Mouse (Mus musculus) common myeloid progenitor, adult 5-6 weeks (primary cell): ENCODE results near the gene Nfib. TPM values are rescaled to one million over a fixed set of nuclear protein-coding genes. Genes with fewer than 3 reads are reported as not detected.

Experiments
- ATAC-seq: replicated peaks from 2 replicates; pipeline ENCODE4 v1.8.0; 2016; ENCODE audit warnings: low read depth, mild to moderate bottlenecking, moderate TSS enrichment, inconsistent platforms; ENCODE audit not compliant: poor library complexity, severe bottlenecking
- total RNA-seq: library from RNA; stranded (forward); fragments of 200-1000, 187-1606 nt; gene quantifications from 2 replicates; pipeline ENCODE4 v1.2.3, GENCODE M21; 2017

The Nfib gene
- total RNA-seq, 1 experiment from 2014 or later: not detected

- ATAC-seq: no peak
Measured at GRCm38 (mm10) chr4:82444078-82444477, 261.5 kb downstream of the Nfib start.

GRCm38 (mm10) chr4:82443441-82443840 is 262.1 kb downstream of the Nfib start:
- no peak for ATAC-seq

- ATAC-seq: no peak
Measured at GRCm38 (mm10) chr4:82443003-82443402, 262.5 kb downstream of the Nfib start.

GRCm38 (mm10) chr4:82440606-82441005 is 264.9 kb downstream of the Nfib start:
- ATAC-seq: no peak

- ATAC-seq: no peak
Measured at GRCm38 (mm10) chr4:82439813-82440212, 265.7 kb downstream of the Nfib start.

- ATAC-seq: no peak
Measured at GRCm38 (mm10) chr4:82438631-82439030, 266.9 kb downstream of the Nfib start.

GRCm38 (mm10) chr4:82437533-82438318 is 267.8 kb downstream of the Nfib start:
- no peak for ATAC-seq

GRCm38 (mm10) chr4:82436656-82437055 is 268.9 kb downstream of the Nfib start:
- ATAC-seq: no peak

- no peak for ATAC-seq
Measured at GRCm38 (mm10) chr4:82435716-82436115, 269.8 kb downstream of the Nfib start.

GRCm38 (mm10) chr4:82433926-82434705 is 271.4 kb downstream of the Nfib start:
- no peak for ATAC-seq

- ATAC-seq: no peak
Measured at GRCm38 (mm10) chr4:82431831-82432230, 273.7 kb downstream of the Nfib start.

- ATAC-seq: no peak
Measured at GRCm38 (mm10) chr4:82430802-82431201, 274.7 kb downstream of the Nfib start.

GRCm38 (mm10) chr4:82426224-82426623 is 279.3 kb downstream of the Nfib start:
- ATAC-seq: no peak

- no peak for ATAC-seq
Measured at GRCm38 (mm10) chr4:82418241-82418640, 287.3 kb downstream of the Nfib start.

- no peak for ATAC-seq
Measured at GRCm38 (mm10) chr4:82415817-82416216, 289.7 kb downstream of the Nfib start.

GRCm38 (mm10) chr4:82412651-82413050 is 292.9 kb downstream of the Nfib start:
- ATAC-seq: no peak

GRCm38 (mm10) chr4:82411965-82412364 is 293.6 kb downstream of the Nfib start:
- no peak for ATAC-seq

GRCm38 (mm10) chr4:82408463-82409404 is 296.8 kb downstream of the Nfib start:
- ATAC-seq: no peak

GRCm38 (mm10) chr4:82406511-82406910 is 299.0 kb downstream of the Nfib start:
- ATAC-seq: no peak

- ATAC-seq: no peak
Measured at GRCm38 (mm10) chr4:82405791-82406190, 299.8 kb downstream of the Nfib start.
